Mouse (Mus musculus): ENCODE data around the gene Mea1. TPM values are rescaled to one million over a fixed set of nuclear protein-coding genes. Genes with fewer than 3 reads are reported as not detected.

The Mea1 gene
- polyA plus RNA-seq, 1 experiment from 2014 or later = 119 TPM

GRCm38 (mm10) chr17:46645561-46646321 lies 32.9 kb upstream of the Mea1 start, which contains the start of the genes Klc4 and Mrpl2:
Klc4 (minus strand) TSS chr17:46646022.
Mrpl2 (plus strand) TSS chr17:46646229.
- Histone ChIP-seq H3K9ac (ENCODE audit: low read depth, low read length) (peak within 1 kb of the TSS; percentile 84), H3K27me3 (replicated peaks; ENCODE audit: control insufficient read depth, insufficient read depth, low read length) (no peaks in the 10 kb centered on the region), H3K9me3 (ENCODE audit: control insufficient read depth, low read length) (no peaks in the 10 kb centered on the region), H3K4me1 (replicated peaks; ENCODE audit: control insufficient read depth, insufficient read depth, low read length) (peaks cover 22% of the 10 kb centered on the region), H3K36me3 (ENCODE audit: control insufficient read depth, insufficient read depth, low read length) (no peaks in the 10 kb centered on the region; the same call in 1 of the 2 replicates), H3K4me3 (ENCODE audit: low read depth, low read length) (peak within 1 kb of the TSS; percentile 72), H3K27ac (ENCODE audit: low read depth, low read length) (peak within 1 kb of the TSS; percentile 59), H3K4me2 (peak within 1 kb of the TSS; percentile 86)
- DNase-seq (ENCODE audit: low spot score) (peak; percentile 100), ATAC-seq (replicated peaks; ENCODE audit: low FRiP score) (peak; percentile 75)
- WGBS = 1% methylated on average over 53 of the region's 53 CpGs

GRCm38 (mm10) chr17:46646322-46646662 lies 32.3 kb upstream of the Mea1 start:
- no peaks in the 10 kb centered on the region for H3K27me3 ChIP-seq (replicated peaks; ENCODE audit: control insufficient read depth, insufficient read depth, low read length)
- H3K9me3 ChIP-seq (ENCODE audit: control insufficient read depth, low read length) = no peaks in the 10 kb centered on the region
- H3K36me3 ChIP-seq (ENCODE audit: control insufficient read depth, insufficient read depth, low read length) = no peaks in the 10 kb centered on the region; the same call in 1 of the 2 replicates
- peak overlapping the region; percentile 86 for H3K4me2 ChIP-seq
- ATAC-seq (replicated peaks; ENCODE audit: low FRiP score) (peak; percentile 40), DNase-seq (ENCODE audit: low spot score) (no peak)
- peak overlapping the region; percentile 72 for H3K4me3 ChIP-seq (ENCODE audit: low read depth, low read length)
- peaks cover 25% of the 10 kb centered on the region for H3K4me1 ChIP-seq (replicated peaks; ENCODE audit: control insufficient read depth, insufficient read depth, low read length)
- H3K27ac ChIP-seq (ENCODE audit: low read depth, low read length) = peak overlapping the region; percentile 59; the same call in 1 of the 2 replicates
- under 1% methylated on average over 19 of the region's 19 CpGs for WGBS
- H3K9ac ChIP-seq (ENCODE audit: low read depth, low read length) = peak overlapping the region; percentile 84

GRCm38 (mm10) chr17:46647279-46647678 lies 31.3 kb upstream of the Mea1 start:
- WGBS = 92% methylated on average over 7 of the region's 7 CpGs
- no peaks in the 10 kb centered on the region for H3K27me3 ChIP-seq (replicated peaks; ENCODE audit: control insufficient read depth, insufficient read depth, low read length)
- peak overlapping the region; percentile 72 for H3K4me3 ChIP-seq (ENCODE audit: low read depth, low read length)
- peak overlapping the region; percentile 86 for H3K4me2 ChIP-seq
- ATAC-seq (replicated peaks; ENCODE audit: low FRiP score) (no peak), DNase-seq (ENCODE audit: low spot score) (no peak)
- H3K9me3 ChIP-seq (ENCODE audit: control insufficient read depth, low read length) = no peaks in the 10 kb centered on the region
- H3K4me1 ChIP-seq (replicated peaks; ENCODE audit: control insufficient read depth, insufficient read depth, low read length) = peaks cover 32% of the 10 kb centered on the region
- no peaks in the 10 kb centered on the region for H3K36me3 ChIP-seq (ENCODE audit: control insufficient read depth, insufficient read depth, low read length)
- peak overlapping the region; percentile 84 for H3K9ac ChIP-seq (ENCODE audit: low read depth, low read length)
- no peak overlapping the region for H3K27ac ChIP-seq (ENCODE audit: low read depth, low read length)

- Histone ChIP-seq H3K4me3 (ENCODE audit: low read depth, low read length) (no peak overlapping the region), H3K9ac (ENCODE audit: low read depth, low read length) (no peak overlapping the region), H3K4me2 (no peak overlapping the region), H3K9me3 (ENCODE audit: control insufficient read depth, low read length) (no peaks in the 10 kb centered on the region), H3K27ac (ENCODE audit: low read depth, low read length) (no peak overlapping the region), H3K4me1 (replicated peaks; ENCODE audit: control insufficient read depth, insufficient read depth, low read length) (peaks cover 32% of the 10 kb centered on the region), H3K27me3 (replicated peaks; ENCODE audit: control insufficient read depth, insufficient read depth, low read length) (no peaks in the 10 kb centered on the region), H3K36me3 (ENCODE audit: control insufficient read depth, insufficient read depth, low read length) (peaks cover 3% of the 10 kb centered on the region; the same call in 1 of the 2 replicates)
- DNase-seq (ENCODE audit: low spot score) = no peak
- no peak for ATAC-seq (replicated peaks; ENCODE audit: low FRiP score)
- WGBS = 91% methylated on average over 9 of the region's 9 CpGs
Observed at GRCm38 (mm10) chr17:46648436-46648835, 30.2 kb upstream of the Mea1 start.

GRCm38 (mm10) chr17:46649811-46650210 lies 28.8 kb upstream of the Mea1 start:
- Histone ChIP-seq H3K9me3 (ENCODE audit: control insufficient read depth, low read length) (no peaks in the 10 kb centered on the region), H3K4me1 (replicated peaks; ENCODE audit: control insufficient read depth, insufficient read depth, low read length) (peaks cover 32% of the 10 kb centered on the region), H3K27me3 (replicated peaks; ENCODE audit: control insufficient read depth, insufficient read depth, low read length) (no peaks in the 10 kb centered on the region), H3K9ac (ENCODE audit: low read depth, low read length) (peak overlapping the region; percentile 83), H3K4me2 (peak overlapping the region; percentile 70), H3K4me3 (ENCODE audit: low read depth, low read length) (peak overlapping the region; percentile 73), H3K36me3 (ENCODE audit: control insufficient read depth, insufficient read depth, low read length) (peaks cover 17% of the 10 kb centered on the region), H3K27ac (ENCODE audit: low read depth, low read length) (peak overlapping the region; percentile 88)
- DNase-seq (ENCODE audit: low spot score) (no peak), ATAC-seq (replicated peaks; ENCODE audit: low FRiP score) (no peak)
- 32% methylated on average over 15 of the region's 15 CpGs for WGBS

- under 1% methylated on average over 58 of the region's 58 CpGs for WGBS
- Histone ChIP-seq H3K27ac (ENCODE audit: low read depth, low read length) (peak within 1 kb of the TSS; percentile 88), H3K9me3 (ENCODE audit: control insufficient read depth, low read length) (no peaks in the 10 kb centered on the region), H3K4me2 (peak within 1 kb of the TSS; percentile 70), H3K27me3 (replicated peaks; ENCODE audit: control insufficient read depth, insufficient read depth, low read length) (no peaks in the 10 kb centered on the region), H3K4me1 (replicated peaks; ENCODE audit: control insufficient read depth, insufficient read depth, low read length) (peaks cover 27% of the 10 kb centered on the region), H3K9ac (ENCODE audit: low read depth, low read length) (peak within 1 kb of the TSS; percentile 83), H3K36me3 (ENCODE audit: control insufficient read depth, insufficient read depth, low read length) (peaks cover 19% of the 10 kb centered on the region), H3K4me3 (ENCODE audit: low read depth, low read length) (peak within 1 kb of the TSS; percentile 73)
- DNase-seq (ENCODE audit: low spot score) (peak; percentile 92), ATAC-seq (replicated peaks; ENCODE audit: low FRiP score) (peak; percentile 91)
Observed at GRCm38 (mm10) chr17:46650232-46651031, 28.2 kb upstream of the Mea1 start, which contains the start of gene Cul7. Cul7 (plus strand) TSS chr17:46650337.

- peaks cover 24% of the 10 kb centered on the region for H3K36me3 ChIP-seq (ENCODE audit: control insufficient read depth, insufficient read depth, low read length)
- H3K27me3 ChIP-seq (replicated peaks; ENCODE audit: control insufficient read depth, insufficient read depth, low read length) = no peaks in the 10 kb centered on the region
- peaks cover 28% of the 10 kb centered on the region for H3K4me1 ChIP-seq (replicated peaks; ENCODE audit: control insufficient read depth, insufficient read depth, low read length)
- 72% methylated on average over 17 of the region's 17 CpGs for WGBS
- H3K4me2 ChIP-seq = peak overlapping the region; percentile 70
- no peak for ATAC-seq (replicated peaks; ENCODE audit: low FRiP score)
- H3K27ac ChIP-seq (ENCODE audit: low read depth, low read length) = peak overlapping the region; percentile 88; the same call in 1 of the 2 replicates
- peak overlapping the region; percentile 73 for H3K4me3 ChIP-seq (ENCODE audit: low read depth, low read length)
- peak overlapping the region; percentile 83 for H3K9ac ChIP-seq (ENCODE audit: low read depth, low read length)
- no peak for DNase-seq (ENCODE audit: low spot score)
- H3K9me3 ChIP-seq (ENCODE audit: control insufficient read depth, low read length) = no peaks in the 10 kb centered on the region
Observed at GRCm38 (mm10) chr17:46651292-46651691, 27.3 kb upstream of the Mea1 start.

- Histone ChIP-seq H3K9me3 (ENCODE audit: control insufficient read depth, low read length) (no peaks in the 10 kb centered on the region), H3K4me2 (peak overlapping the region; percentile 70), H3K4me3 (ENCODE audit: low read depth, low read length) (peak overlapping the region; percentile 73), H3K9ac (ENCODE audit: low read depth, low read length) (peak overlapping the region; percentile 83), H3K4me1 (replicated peaks; ENCODE audit: control insufficient read depth, insufficient read depth, low read length) (peaks cover 26% of the 10 kb centered on the region), H3K27ac (ENCODE audit: low read depth, low read length) (no peak overlapping the region), H3K36me3 (ENCODE audit: control insufficient read depth, insufficient read depth, low read length) (peaks cover 24% of the 10 kb centered on the region), H3K27me3 (replicated peaks; ENCODE audit: control insufficient read depth, insufficient read depth, low read length) (no peaks in the 10 kb centered on the region)
- no peak for ATAC-seq (replicated peaks; ENCODE audit: low FRiP score)
- no peak for DNase-seq (ENCODE audit: low spot score)
- WGBS = 75% methylated on average over 20 of the region's 20 CpGs
Observed at GRCm38 (mm10) chr17:46651755-46652547, 26.6 kb upstream of the Mea1 start.
